ENCODE assay signal across 14 mouse cellular contexts in genomic region chr6:3745546-3745945, GRCm38 (mm10). TPM values are rescaled to one million over a fixed set of nuclear protein-coding genes. Genes with fewer than 3 reads are reported as not detected.
DNase-seq lines count a peak whose midpoint lies in the region; ATAC-seq and TF ChIP-seq lines count a peak whose summit lies in the region.
"Had no signal": no experiment of that assay in that cellular context is flagged by ENCODE, and none has a peak within 500 bp of the region (broad histone marks: within the 10 kb centered on the region; RNA-seq: fewer than 3 reads in every experiment).

No protein-coding gene starts in this region.

- H3K4me1 ChIP-seq in embryonic facial prominence, embryonic 11.5 days (ENCODE audit: control insufficient read depth, insufficient read depth, low read length): no peaks in the 10 kb centered on the region
- H3K4me1 ChIP-seq in embryonic facial prominence, embryonic 10.5 days: no peaks in the 10 kb centered on the region
- peaks cover 0 to 16% of the 10 kb centered on the region in 2 experiments; a peak in 2 of 4 replicates for H3K4me1 ChIP-seq in CH12.LX (ENCODE audit: control insufficient read depth in 1 of 2, insufficient read depth in 2 of 2)
- H3K4me1 ChIP-seq: limb, embryonic 12.5 days had no signal

- no peak overlapping the region for H3K9ac ChIP-seq in embryonic facial prominence, embryonic 11.5 days (replicated peaks; ENCODE audit: low read length)
- H3K9ac ChIP-seq in CH12.LX (ENCODE audit: insufficient read depth, low read depth): no peak overlapping the region
- H3K9ac ChIP-seq: limb, embryonic 12.5 days had no signal

- no peaks in the 10 kb centered on the region for H3K9me3 ChIP-seq in embryonic facial prominence, embryonic 11.5 days (replicated peaks; ENCODE audit: control insufficient read depth, low read length)
- no peaks in the 10 kb centered on the region for H3K9me3 ChIP-seq in embryonic facial prominence, embryonic 10.5 days
- H3K9me3 ChIP-seq in CH12.LX (replicated peaks; ENCODE audit: low read length): no peaks in the 10 kb centered on the region
- H3K9me3 ChIP-seq: limb, embryonic 12.5 days had no signal

- H3K4me3 ChIP-seq in embryonic facial prominence, embryonic 11.5 days (ENCODE audit: low read depth, low read length): no peak overlapping the region
- no peak overlapping the region for H3K4me3 ChIP-seq in embryonic facial prominence, embryonic 10.5 days
- H3K4me3 ChIP-seq in left cerebral cortex, adult 2 months: no peak overlapping the region
- H3K4me3 ChIP-seq in CH12.LX (replicated peaks in 1 of 3; ENCODE audit: low read depth in 2 of 3, low read length in 2 of 3, poor library complexity in 1 of 3): no peak overlapping the region
- H3K4me3 ChIP-seq: limb, embryonic 12.5 days had no signal

- no peaks in the 10 kb centered on the region for H3K36me3 ChIP-seq in embryonic facial prominence, embryonic 11.5 days (replicated peaks; ENCODE audit: control insufficient read depth, insufficient read depth, low read depth, low read length)
- H3K36me3 ChIP-seq in embryonic facial prominence, embryonic 10.5 days (replicated peaks): no peaks in the 10 kb centered on the region
- H3K36me3 ChIP-seq in CH12.LX (replicated peaks in 1 of 2; ENCODE audit: control insufficient read depth in 1 of 2, insufficient read depth in 1 of 2, low read length in 1 of 2): no peaks in the 10 kb centered on the region
- H3K36me3 ChIP-seq: limb, embryonic 12.5 days had no signal

- dilution Hi-C loops in CH12.LX (cut with MboI; ENCODE audit: extremely low pct_ligation_motif_present, extremely low pct_unique_long_range_greater_than_20kb, low sequenced_read_pairs): no loop called here

- no peak for TF ChIP-seq EP300 in CH12.LX (IDR thresholded peaks at IDR 0.05; ENCODE audit: low read length)

- H3K79me2 ChIP-seq in CH12.LX (replicated peaks; ENCODE audit: control insufficient read depth, extremely low read depth, insufficient read depth, poor library complexity, severe bottlenecking): no peaks in the 10 kb centered on the region

- intact Hi-C loops in left cerebral cortex, adult 2 months (cut with DNase I): loop anchor here (5.0 kb wide), 1 partner anchor 233 kb away; no protein-coding TSS in a partner anchor

- no peak for ATAC-seq in embryonic facial prominence, embryonic 11.5 days (replicated peaks; ENCODE audit: insufficient number of reproducible peaks, low FRiP score, low TSS enrichment, low read depth)

- H3K27me3 ChIP-seq in embryonic facial prominence, embryonic 11.5 days (ENCODE audit: control insufficient read depth, insufficient read depth, low read length): no peaks in the 10 kb centered on the region
- no peaks in the 10 kb centered on the region for H3K27me3 ChIP-seq in embryonic facial prominence, embryonic 10.5 days (replicated peaks; ENCODE audit: low read depth, poor library complexity, severe bottlenecking)
- no peaks in the 10 kb centered on the region for H3K27me3 ChIP-seq in CH12.LX (replicated peaks)
- H3K27me3 ChIP-seq: limb, embryonic 12.5 days had no signal

- no peak overlapping the region for H3K27ac ChIP-seq in embryonic facial prominence, embryonic 11.5 days (replicated peaks; ENCODE audit: low read depth, low read length)
- H3K27ac ChIP-seq in embryonic facial prominence, embryonic 10.5 days (replicated peaks): no peak overlapping the region
- no peak overlapping the region for H3K27ac ChIP-seq in left cerebral cortex, adult 2 months
- no peak overlapping the region for H3K27ac ChIP-seq in CH12.LX (ENCODE audit: insufficient read depth, low read depth)
- H3K27ac ChIP-seq: limb, embryonic 12.5 days had no signal

- 42% methylated on average over 2 of the region's 2 CpGs for WGBS in embryonic facial prominence, embryonic 11.5 days
- 48% methylated on average over 2 of the region's 2 CpGs for WGBS in embryonic facial prominence, embryonic 10.5 days

- TF ChIP-seq POLR2A in CH12.LX (IDR thresholded peaks at IDR 0.05; ENCODE audit: low read depth, low read length): no peak

- DNase-seq in embryonic facial prominence, embryonic 11.5 days (ENCODE audit: low spot score): peak; percentile 57
- DNase-seq in embryonic facial prominence, embryonic 10.5 days (ENCODE audit: low spot score): no peak
- DNase-seq in left cerebral cortex, adult 2 months (ENCODE audit: extremely low spot score in 1 of 2, low spot score in 2 of 2): no peak
- DNase-seq in left cerebral cortex, adult 18-20 months (ENCODE audit: low spot score in 2 of 2): no peak
- peak; percentile 72 for DNase-seq in CH12.LX (ENCODE audit: extremely low read depth)
- peak; percentile 57 for DNase-seq in embryo, embryonic 10 days (ENCODE audit: low spot score)
- no peak for DNase-seq in spleen, postnatal 4 days (ENCODE audit: low spot score in 2 of 2)
- no peak for DNase-seq in MN1 (ENCODE audit: low spot score)
- DNase-seq: B cell, adult 2 months; heart, postnatal 4 days; thymus, postnatal 4 days had no signal

- TF ChIP-seq RAD21 in CH12.LX (IDR thresholded peaks at IDR 0.05; ENCODE audit: low read depth, low read length): peak; percentile 86

- no peak overlapping the region for H3K4me2 ChIP-seq in embryonic facial prominence, embryonic 11.5 days (ENCODE audit: low read depth, low read length)
- no peak overlapping the region for H3K4me2 ChIP-seq in CH12.LX (ENCODE audit: insufficient read depth, low read depth, poor library complexity, severe bottlenecking)
- H3K4me2 ChIP-seq: limb, embryonic 12.5 days had no signal

- in situ Hi-C loops in CH12.LX (cut with MboI; ENCODE audit: low pct_ligation_motif_present, low pct_unique_long_range_greater_than_20kb, low sequenced_read_pairs): loop anchor here (10.0 kb wide), 2 partner anchors 111 to 231 kb away; no protein-coding TSS in a partner anchor

- peak; percentile 14 for TF ChIP-seq CTCF in left cerebral cortex, adult 2 months (IDR thresholded peaks at IDR 0.05)
- TF ChIP-seq CTCF in CH12.LX (conservative IDR thresholded peaks at IDR 0.05 in 1 of 2, IDR thresholded peaks at IDR 0.05 in 1 of 2; ENCODE audit: low read depth in 2 of 2, low read length in 2 of 2): peak; percentile 23 to 91; a peak in 3 of 4 replicates

TF ChIP-seq in CH12.LX, 34 proteins besides CTCF, POLR2A, EP300 and RAD21:
- TF ChIP-seq ZC3H11A (IDR thresholded peaks at IDR 0.05; ENCODE audit: low read depth, low read length) (peak; percentile 68; the same call in 1 of the 2 replicates), ELF1 (IDR thresholded peaks at IDR 0.05; ENCODE audit: low read depth, low read length) (no peak), USF2 (conservative IDR thresholded peaks at IDR 0.05; ENCODE audit: low read depth, low read length) (no peak), RCOR1 (conservative IDR thresholded peaks at IDR 0.05; ENCODE audit: low read depth, low read length) (no peak), UBTF (IDR thresholded peaks at IDR 0.05; ENCODE audit: low read depth, low read length) (no peak), MYC (IDR thresholded peaks at IDR 0.05; ENCODE audit: low read depth, low read length) (no peak), SMC3 (IDR thresholded peaks at IDR 0.05; ENCODE audit: low read depth, low read length) (peak; percentile 84), JUND (conservative IDR thresholded peaks at IDR 0.05; ENCODE audit: low read depth, low read length) (no peak), NRF1 (IDR thresholded peaks at IDR 0.05; ENCODE audit: low read depth, low read length) (no peak)
TF ChIP-seq in CH12.LX: peak in this region for 2.

RNA-seq across cellular contexts. Expression of gene Calcr, which starts 19.0 kb away (rescaled TPM):
- polyA plus RNA-seq in embryonic facial prominence, embryonic 11.5 days (2014; fragmentation: Nextera tagmentation; extraction: Ambion mirVana): 0.49 and 0.64 TPM in 2 replicates
- polyA plus RNA-seq in embryonic facial prominence, embryonic 10.5 days (2016; fragmentation: Nextera tagmentation; extraction: Ambion mirVana): 0.15 and 0.40 TPM in 2 replicates
- total RNA-seq in left cerebral cortex, adult 2 months (2021): under 1 TPM in 1 of 2 experiments, not detected in 1; 0.37 TPM
- total RNA-seq in left cerebral cortex, adult 18-20 months (2021): under 1 TPM; 0.12 to 0.28 TPM
- total RNA-seq in CH12.LX (2012; rRNA removed) (not detected in 2 replicates), CH12.LX (2014; rRNA removed) (not detected in 2 replicates)
- not detected in 2 replicates for polyA plus RNA-seq in CH12.LX (2012; ENCODE audit: insufficient read length, low read depth)
- total RNA-seq: heart, postnatal 4 days had no signal
- polyA plus RNA-seq: large intestine, adult 2 months; spleen, adult 2 months had no signal

Comparison
In these comparisons a context has a peak if more than half of its experiments do, and no peak if none do; other contexts are left out.
1. DNase-seq: peak in embryonic facial prominence, embryonic 11.5 days (single experiment), CH12.LX (single experiment) and embryo, embryonic 10 days (single experiment); none in embryonic facial prominence, embryonic 10.5 days (single experiment), left cerebral cortex, adult 2 months (0 of 2), left cerebral cortex, adult 18-20 months (0 of 2), spleen, postnatal 4 days (0 of 2) and MN1 (single experiment).